Mouse (Mus musculus): ENCODE data around the gene Gm11011.

The Gm11011 gene

GRCm38 (mm10) chr2:169586688-169587087, 857 bp downstream of the Gm11011 start:
- no peak for DNase-seq

GRCm38 (mm10) chr2:169585631-169586285, 1.8 kb downstream of the Gm11011 start:
- DNase-seq: no peak

- no peak for DNase-seq
Observed at GRCm38 (mm10) chr2:169584745-169585456, 2.6 kb downstream of the Gm11011 start.

- peak in 1 of 2 experiments; percentile 5 for DNase-seq
Observed at GRCm38 (mm10) chr2:169583476-169583875, 4.1 kb downstream of the Gm11011 start.

- DNase-seq: no peak
Observed at GRCm38 (mm10) chr2:169577508-169578196, 9.9 kb downstream of the Gm11011 start.

- DNase-seq: no peak
Observed at GRCm38 (mm10) chr2:169570063-169570462, 17.5 kb downstream of the Gm11011 start.

- DNase-seq: peak; percentile 7 to 24
Observed at GRCm38 (mm10) chr2:169566159-169566558, 21.4 kb downstream of the Gm11011 start.

GRCm38 (mm10) chr2:169565751-169566150, 21.8 kb downstream of the Gm11011 start:
- DNase-seq: no peak

- DNase-seq: no peak
Observed at GRCm38 (mm10) chr2:169545674-169546073, 41.9 kb downstream of the Gm11011 start.

- no peak for DNase-seq
Observed at GRCm38 (mm10) chr2:169538906-169539305, 48.6 kb downstream of the Gm11011 start.

Data from lung, postnatal 4 days (tissue).